Mouse (Mus musculus): ENCODE measurements around the gene Igsf8. TPM values are rescaled to one million over a fixed set of nuclear protein-coding genes. Genes with fewer than 3 reads are reported as not detected.
A peak's percentile ranks its signal among the peaks of the same experiment; 100 is the strongest.

Gene Igsf8
- total RNA-seq, 2 experiments from 2014 or later: 9.2 to 10.7 TPM

- DNase-seq: no peak
Observed at GRCm38 (mm10) chr1:172273386-172273785, 11.9 kb downstream of the Igsf8 start.

DNA sequence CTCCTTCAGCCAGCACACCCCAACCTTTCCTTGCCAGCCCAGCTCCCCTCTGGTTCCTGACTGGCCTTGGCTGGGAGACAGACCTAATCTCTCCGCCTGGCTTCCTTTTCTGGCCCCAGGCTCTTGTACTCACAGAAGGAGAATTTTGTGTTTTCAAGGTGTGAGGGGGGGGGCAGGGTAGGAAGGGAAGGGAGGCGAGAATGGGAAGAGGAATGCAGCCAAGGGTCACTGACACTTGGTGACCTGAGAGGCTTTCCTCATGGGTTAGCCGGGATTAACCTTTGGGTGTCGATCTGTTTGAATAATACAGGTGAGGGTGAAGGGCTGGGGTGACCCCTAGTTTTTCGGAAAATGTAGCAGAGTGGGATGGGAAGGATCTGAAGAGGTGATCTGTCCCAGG lies 12.7 kb downstream of the Igsf8 start:
- DNase-seq: no peak

DNA sequence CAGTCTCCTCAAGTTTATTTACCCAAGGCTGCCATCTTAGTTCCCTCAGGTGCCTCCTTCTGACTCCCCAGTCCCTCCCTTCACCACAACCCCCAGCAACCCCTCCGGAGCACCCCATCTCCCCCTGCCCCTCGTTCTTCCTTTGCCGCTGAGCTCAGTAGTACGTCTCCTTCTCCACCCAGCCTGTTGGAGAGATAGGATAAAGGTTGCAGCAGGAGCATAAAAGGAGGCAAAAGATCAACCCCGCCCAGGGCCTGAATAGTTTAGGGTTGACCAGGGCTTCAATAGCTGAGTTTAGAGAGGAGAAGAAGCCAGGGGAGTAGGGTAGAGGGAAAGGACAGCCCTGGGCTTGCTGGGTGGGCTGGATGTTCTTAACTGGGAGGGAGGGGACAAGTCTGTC lies 13.1 kb downstream of the Igsf8 start:
- DNase-seq: no peak

- DNase-seq: no peak
Observed at GRCm38 (mm10) chr1:172277172-172277571, 15.7 kb downstream of the Igsf8 start.

- no peak for DNase-seq
Observed at GRCm38 (mm10) chr1:172278328-172278727, 16.9 kb downstream of the Igsf8 start.

- DNase-seq: no peak
Observed at GRCm38 (mm10) chr1:172279768-172280509, 18.5 kb downstream of the Igsf8 start.

- no peak for DNase-seq
Observed at GRCm38 (mm10) chr1:172281522-172282254, 20.2 kb downstream of the Igsf8 start.

DNA sequence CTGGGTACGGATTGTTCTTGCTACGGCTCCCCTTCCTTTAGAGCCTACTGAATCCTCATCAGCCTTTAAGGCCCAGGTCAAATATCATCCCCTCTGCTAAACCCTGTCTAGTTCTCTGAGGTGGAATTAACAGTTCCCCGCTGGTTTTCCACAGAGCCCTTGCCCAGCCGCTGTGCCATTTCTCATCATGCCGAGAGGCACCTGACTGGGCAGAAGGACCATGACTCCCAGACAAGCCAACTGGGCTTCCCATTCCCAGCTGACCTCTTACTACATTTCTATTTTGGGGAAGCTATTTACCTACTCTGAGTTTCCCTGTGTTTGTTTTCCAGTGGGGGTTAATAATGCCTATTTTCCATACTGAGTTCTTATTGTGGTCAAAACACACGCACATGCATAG lies 21.6 kb downstream of the Igsf8 start:
- DNase-seq: peak; percentile 60

- DNase-seq: peak; percentile 68
Observed at GRCm38 (mm10) chr1:172284221-172284620, 22.8 kb downstream of the Igsf8 start.

DNA sequence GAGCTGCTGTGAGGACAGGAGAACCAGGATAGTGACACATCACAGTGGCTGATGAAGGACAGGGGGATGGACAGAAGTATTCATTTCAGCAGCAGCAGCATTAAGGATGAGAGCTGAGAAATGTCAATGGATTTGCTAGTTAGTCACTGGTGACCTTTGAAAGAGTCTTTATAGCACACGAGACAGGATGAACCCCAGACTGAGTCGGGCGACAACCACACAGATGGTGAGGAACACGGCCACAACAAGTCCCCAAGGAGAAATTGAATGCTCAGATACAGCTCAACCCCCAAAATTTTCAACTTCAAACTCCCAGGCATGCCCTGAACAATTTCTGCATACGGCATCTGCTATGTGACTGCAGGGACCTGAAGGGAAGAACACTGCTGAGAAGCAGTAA lies 25.3 kb downstream of the Igsf8 start:
- DNase-seq: no peak

DNA sequence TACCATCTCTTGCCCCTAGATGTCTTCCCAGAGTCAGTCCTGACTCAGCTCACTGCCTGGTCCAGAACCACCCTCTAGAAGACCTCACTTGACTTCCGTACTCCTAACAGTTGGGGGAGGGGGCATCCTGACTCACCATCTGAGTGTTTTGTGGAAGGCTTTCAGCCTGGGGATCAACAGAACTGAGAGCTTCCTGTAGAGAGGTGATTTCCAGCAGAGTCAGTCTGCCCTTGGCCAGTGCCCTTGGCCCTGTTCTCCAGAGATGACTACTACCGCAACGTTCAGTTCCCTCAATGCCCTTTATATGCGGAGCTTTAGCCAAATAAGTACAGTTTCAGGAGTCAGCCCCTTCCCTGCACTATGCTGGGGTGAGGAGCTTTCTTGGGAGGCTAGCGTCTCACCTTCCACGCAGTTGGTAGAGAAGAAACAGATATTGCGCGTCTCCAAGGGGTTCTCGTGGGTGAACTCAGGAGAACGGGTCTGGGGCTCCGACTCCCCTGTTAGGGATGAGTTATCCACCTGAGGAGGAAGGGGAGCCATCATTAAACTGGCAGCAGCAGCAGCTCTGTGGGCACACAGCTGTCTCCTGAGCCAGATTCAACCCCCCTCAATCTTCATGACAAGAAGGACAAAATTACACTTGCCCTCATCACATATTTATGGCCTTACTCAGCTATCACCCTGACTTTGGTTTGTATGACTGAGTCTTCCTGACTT lies 27.6 kb downstream of the Igsf8 start:
- no peak for DNase-seq

DNA sequence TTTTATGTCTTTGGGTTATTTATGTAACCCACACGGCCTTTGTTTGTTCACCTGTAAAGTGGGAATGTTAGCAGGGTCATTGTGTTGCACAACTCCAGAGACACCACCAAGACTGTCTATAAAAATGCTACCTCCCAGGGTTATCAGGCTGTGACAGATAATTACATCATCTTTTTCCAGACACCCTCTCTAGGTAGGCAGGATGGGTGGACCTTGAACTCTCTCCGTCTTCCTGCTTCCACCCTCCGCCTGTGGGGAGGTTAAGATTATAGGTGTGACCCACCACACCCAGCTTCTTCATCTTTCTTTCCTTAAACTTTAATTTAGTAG lies 28.1 kb downstream of the Igsf8 start:
- no peak for DNase-seq

- no peak for DNase-seq
Observed at GRCm38 (mm10) chr1:172292880-172293279, 31.4 kb downstream of the Igsf8 start.

GRCm38 (mm10) chr1:172293449-172293848 lies 32.0 kb downstream of the Igsf8 start:
- no peak for DNase-seq

- peak; percentile 55 for DNase-seq
Observed at GRCm38 (mm10) chr1:172295751-172296197, 34.3 kb downstream of the Igsf8 start.

GRCm38 (mm10) chr1:172296816-172297510 lies 35.5 kb downstream of the Igsf8 start:
- DNase-seq: peak; percentile 81

DNA sequence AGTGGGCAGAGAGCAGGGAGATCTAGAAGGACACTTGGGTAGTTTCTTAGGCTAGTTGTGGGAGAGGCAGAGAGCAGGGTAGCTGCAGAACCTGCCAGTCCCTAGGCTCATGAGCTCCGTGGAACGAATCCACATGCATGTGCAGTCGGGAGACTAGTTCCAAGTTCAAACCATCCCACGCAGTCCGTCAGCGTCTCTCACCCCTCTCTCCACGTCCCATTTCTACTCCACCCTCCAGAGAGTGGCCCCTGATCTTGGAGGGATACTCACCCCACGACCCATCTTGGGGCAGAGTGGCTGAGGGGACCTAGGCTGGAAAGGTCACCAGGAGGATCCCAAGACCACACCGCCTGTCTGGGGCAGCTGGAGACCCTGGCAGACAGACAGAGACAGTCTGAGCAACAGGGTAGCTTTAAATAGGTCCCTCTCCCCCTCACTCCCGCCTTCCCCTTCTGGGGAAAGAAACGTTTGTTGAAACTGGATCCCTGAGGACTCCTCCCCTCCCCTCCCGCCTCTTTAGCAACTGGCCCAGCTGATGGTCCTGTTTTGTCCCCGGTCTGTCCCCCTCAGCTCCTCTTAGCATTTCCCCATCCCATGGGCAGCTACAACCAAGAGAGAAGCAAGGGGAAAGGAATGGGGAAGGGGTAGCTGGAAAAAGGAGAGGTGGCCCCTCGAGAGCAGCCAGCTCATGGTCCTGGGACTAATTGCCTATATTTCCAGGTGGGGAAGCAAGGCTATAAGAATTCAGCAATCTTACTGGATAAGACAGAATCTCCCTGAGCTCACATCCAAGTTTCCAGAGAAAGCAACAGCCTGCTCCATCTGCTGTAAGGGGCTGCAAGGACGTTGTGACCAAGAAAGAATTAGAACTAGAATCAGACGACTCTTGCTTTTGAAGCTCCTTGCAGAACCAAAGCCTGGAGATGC lies 36.4 kb downstream of the Igsf8 start, which contains the start of gene Atp1a2:
Atp1a2 (minus strand) TSS at position 454 of the 927 bp plus-strand sequence.
- peak; percentile 86 for DNase-seq

DNA sequence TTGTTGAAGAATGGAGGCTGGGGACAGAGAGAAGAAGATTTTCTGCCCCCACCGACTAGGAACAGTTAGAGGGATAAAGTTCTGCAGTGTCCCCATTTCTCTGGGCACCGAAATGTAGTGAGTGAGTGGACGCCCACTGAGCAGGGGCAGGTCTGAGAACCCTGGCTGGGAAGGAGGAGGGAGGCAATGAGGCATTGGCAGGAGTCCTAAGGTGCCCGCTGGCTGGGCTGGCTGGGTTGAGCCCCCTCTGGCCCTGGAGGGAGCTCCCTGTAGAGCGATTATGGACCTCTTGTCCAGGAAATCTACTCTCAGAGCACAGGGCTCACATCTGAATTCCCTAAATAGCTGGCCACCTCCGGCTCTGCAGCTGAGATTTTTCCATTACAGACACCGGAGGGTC lies 38.1 kb downstream of the Igsf8 start:
- DNase-seq: no peak

- peak; percentile 77 for DNase-seq
Observed at GRCm38 (mm10) chr1:172300247-172300646, 38.8 kb downstream of the Igsf8 start.

- DNase-seq: no peak
Observed at GRCm38 (mm10) chr1:172301180-172301579, 39.7 kb downstream of the Igsf8 start.

DNA sequence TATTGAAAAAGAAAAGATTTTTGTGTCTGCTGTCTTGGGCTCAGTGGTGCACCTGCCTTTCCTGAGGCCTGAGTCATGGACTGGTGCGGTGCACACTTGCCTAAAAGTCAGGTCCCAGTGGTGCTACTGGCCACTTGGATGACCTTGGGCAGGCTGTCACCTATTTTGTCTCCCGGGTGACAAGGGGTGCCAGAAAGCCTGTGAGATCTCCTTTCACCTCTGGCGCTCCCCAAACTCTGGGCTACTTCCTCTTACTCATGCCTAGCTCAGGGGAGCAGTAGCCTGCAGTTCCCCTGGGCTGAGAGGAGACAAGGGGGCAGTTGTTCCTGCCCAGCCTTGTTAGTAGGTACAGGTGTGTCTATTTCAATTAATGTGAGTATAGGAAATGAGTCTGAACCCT lies 40.9 kb downstream of the Igsf8 start:
- DNase-seq: peak; percentile 62

All from gastrocnemius, postnatal 25 days (tissue).